In the genomic region with DNA sequence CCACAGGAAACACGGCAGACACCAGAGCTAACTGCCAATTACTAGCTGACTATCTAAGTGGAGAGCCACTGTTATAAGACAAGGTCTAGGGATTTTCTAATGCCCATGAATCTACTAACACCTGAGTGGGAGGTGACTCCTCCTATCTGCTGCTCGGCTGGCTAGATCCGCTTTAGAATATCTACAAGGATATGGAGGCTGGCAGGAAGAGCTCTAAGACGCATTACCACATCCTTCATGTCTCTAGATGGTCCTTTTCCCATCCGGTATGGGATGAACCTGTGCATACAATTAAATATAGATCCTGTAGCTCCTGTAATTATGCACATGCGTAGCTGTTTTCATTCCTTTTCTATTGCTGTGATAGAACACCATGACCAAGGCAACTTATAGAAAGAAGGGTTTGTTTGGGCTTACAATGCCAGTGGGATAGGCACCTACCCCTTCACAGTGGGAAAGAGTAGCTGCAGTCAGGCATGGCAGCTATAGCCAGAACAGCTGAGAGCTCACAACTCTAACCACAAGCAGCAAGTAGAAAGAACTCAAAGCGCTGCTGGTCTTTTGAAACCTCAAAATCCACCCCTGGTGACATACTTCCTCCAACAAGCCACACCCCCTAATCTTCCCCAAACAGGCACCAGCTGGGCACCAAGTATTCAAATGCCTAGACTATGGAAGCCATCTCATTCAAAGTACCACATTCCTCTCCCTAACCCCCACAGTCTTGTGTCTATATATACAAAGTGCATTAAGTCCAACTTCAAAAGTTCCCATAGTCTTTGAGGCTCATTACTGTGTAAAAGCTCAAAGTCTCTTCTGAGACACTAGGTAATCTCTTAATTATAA, we compare ENCODE assay signal across 15 mouse cellular contexts.
DNase-seq lines count a peak whose midpoint lies in the region; ATAC-seq and TF ChIP-seq lines count a peak whose summit lies in the region.
"Had no signal": no experiment of that assay in that cellular context is flagged by ENCODE, and none has a peak within 500 bp of the region (broad histone marks: within the 10 kb centered on the region; RNA-seq: fewer than 3 reads in every experiment).

No protein-coding gene starts in this region.

- peak overlapping the region; percentile 62; the same call in 1 of the 2 replicates for H3K27ac ChIP-seq in intestine, postnatal 0 days (ENCODE audit: low read depth, low read length)
- H3K27ac ChIP-seq in midbrain, embryonic 16.5 days (ENCODE audit: low read length): no peak overlapping the region
- H3K27ac ChIP-seq: limb, embryonic 12.5 days; liver, embryonic 15.5 days; midbrain, embryonic 12.5 days had no signal

- no peaks in the 10 kb centered on the region for H3K9me3 ChIP-seq in intestine, postnatal 0 days (ENCODE audit: control insufficient read depth)
- H3K9me3 ChIP-seq in midbrain, embryonic 16.5 days (replicated peaks; ENCODE audit: control insufficient read depth, low read length, poor library complexity, severe bottlenecking): peaks cover 7% of the 10 kb centered on the region; the same call in 1 of the 2 replicates
- H3K9me3 ChIP-seq: liver, embryonic 15.5 days; midbrain, embryonic 12.5 days had no signal

- H3K27me3 ChIP-seq in intestine, postnatal 0 days (replicated peaks; ENCODE audit: control insufficient read depth, insufficient read depth, low read length): no peaks in the 10 kb centered on the region
- H3K27me3 ChIP-seq in midbrain, embryonic 16.5 days (ENCODE audit: control insufficient read depth, insufficient read depth, low read depth, low read length): no peaks in the 10 kb centered on the region
- H3K27me3 ChIP-seq: liver, embryonic 15.5 days; midbrain, embryonic 12.5 days had no signal

- 75% methylated on average over 7 of the region's 7 CpGs for WGBS in intestine, postnatal 0 days
- 79% methylated on average over 7 of the region's 7 CpGs for WGBS in midbrain, embryonic 16.5 days

- H3K36me3 ChIP-seq in intestine, postnatal 0 days (ENCODE audit: control insufficient read depth, insufficient read depth): no peaks in the 10 kb centered on the region
- H3K36me3 ChIP-seq in midbrain, embryonic 16.5 days (ENCODE audit: control insufficient read depth, insufficient read depth, low read length): no peaks in the 10 kb centered on the region
- H3K36me3 ChIP-seq: limb, embryonic 12.5 days; liver, embryonic 15.5 days; midbrain, embryonic 12.5 days had no signal

- intact Hi-C loops in heart, postnatal 14 days (cut with DNase I): no loop called here

- H3K4me3 ChIP-seq in intestine, postnatal 0 days (ENCODE audit: low read depth, low read length): no peak overlapping the region
- no peak overlapping the region for H3K4me3 ChIP-seq in midbrain, embryonic 16.5 days (ENCODE audit: low read depth, low read length)
- H3K4me3 ChIP-seq: limb, embryonic 12.5 days; liver, embryonic 15.5 days; midbrain, embryonic 12.5 days had no signal

- H3K9ac ChIP-seq in intestine, postnatal 0 days (ENCODE audit: low read depth, low read length): no peak overlapping the region
- no peak overlapping the region for H3K9ac ChIP-seq in midbrain, embryonic 16.5 days (ENCODE audit: low read depth, low read length)
- H3K9ac ChIP-seq: limb, embryonic 12.5 days; liver, embryonic 15.5 days; midbrain, embryonic 12.5 days had no signal

- peak; percentile 59 for DNase-seq in CD4-positive helper T cell, adult 2 months (ENCODE audit: low read depth, low spot score)
- peak; percentile 70 for DNase-seq in T-cell, adult 2 months (ENCODE audit: low spot score)
- peak; percentile 79 for DNase-seq in thymus, postnatal 0 days (ENCODE audit: low spot score)
- DNase-seq in adrenal gland, postnatal 14 days: no peak
- no peak for DNase-seq in heart, postnatal 14 days
- DNase-seq: adrenal gland, postnatal 36 days; heart, postnatal 4 days; kidney, adult 18-20 months; kidney, postnatal 4 days; right cerebral cortex, adult 18-20 months had no signal

- no peak; the same call in none of the 2 replicates for ATAC-seq in intestine, postnatal 0 days
- ATAC-seq in midbrain, embryonic 16.5 days: no peak

- no peaks in the 10 kb centered on the region for H3K4me1 ChIP-seq in intestine, postnatal 0 days (replicated peaks; ENCODE audit: control insufficient read depth, insufficient read depth, low read length)
- H3K4me1 ChIP-seq in midbrain, embryonic 16.5 days (ENCODE audit: control insufficient read depth, insufficient read depth, low read length): no peaks in the 10 kb centered on the region
- H3K4me1 ChIP-seq: limb, embryonic 12.5 days; liver, embryonic 15.5 days; midbrain, embryonic 12.5 days had no signal

- TF ChIP-seq CTCF in intestine, postnatal 0 days (IDR thresholded peaks at IDR 0.05; ENCODE audit: low read depth): no peak

- H3K4me2 ChIP-seq in intestine, postnatal 0 days (replicated peaks; ENCODE audit: low read depth): no peak overlapping the region
- no peak overlapping the region for H3K4me2 ChIP-seq in midbrain, embryonic 16.5 days (ENCODE audit: low read length)
- H3K4me2 ChIP-seq: limb, embryonic 12.5 days; liver, embryonic 15.5 days; midbrain, embryonic 12.5 days had no signal

Comparison
In these comparisons a context has a peak if more than half of its experiments do, and no peak if none do; other contexts are left out.
1. DNase-seq: peak in CD4-positive helper T cell, adult 2 months (single experiment), T-cell, adult 2 months (single experiment) and thymus, postnatal 0 days (single experiment); none in adrenal gland, postnatal 14 days (single experiment) and heart, postnatal 14 days (0 of 2).